Mouse (Mus musculus) lung, postnatal 0 days (tissue): Measurements from ENCODE around the gene Slc18a3.

Experiments
- CTCF ChIP-seq: IDR thresholded peaks from 2 replicates; pipeline ENCODE4 v1.5.1; 2016; ENCODE audit warnings: antibody characterized with exemption, mild to moderate bottlenecking
- EP300 ChIP-seq: IDR thresholded peaks from 2 replicates; pipeline ENCODE4 v1.6.1; 2016; ENCODE audit warnings: antibody characterized with exemption, mild to moderate bottlenecking, control low read depth

GRCm38 (mm10) chr14:32506329-32506728 lies 41.7 kb upstream of the Slc18a3 start:
- TF ChIP-seq CTCF = no peak
- no peak for TF ChIP-seq EP300
